In the genomic region with DNA sequence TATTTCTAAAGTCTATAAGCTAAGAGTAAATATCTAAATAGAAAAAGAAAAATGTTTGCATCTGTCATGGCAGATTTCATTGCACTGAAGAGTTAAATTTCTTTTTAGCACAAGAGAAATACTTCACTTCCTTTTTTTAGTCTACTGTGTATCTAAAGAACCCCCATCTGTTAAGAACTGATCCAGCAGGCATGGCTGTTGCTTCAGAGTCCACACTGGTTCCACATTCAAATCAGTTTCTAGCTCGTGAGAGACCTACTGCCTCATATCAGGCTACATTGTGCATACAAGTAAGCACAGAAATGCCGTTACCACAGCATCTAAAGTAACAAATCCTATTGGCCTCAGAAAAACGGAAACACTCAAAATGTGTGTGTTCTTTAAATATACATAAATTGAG, we compare ENCODE assay signal across 8 mouse cellular contexts. TPM values are rescaled to one million over a fixed set of nuclear protein-coding genes. Genes with fewer than 3 reads are reported as not detected.
DNase-seq lines count a peak whose midpoint lies in the region; ATAC-seq and TF ChIP-seq lines count a peak whose summit lies in the region.

No protein-coding gene starts in this region.

- H3K4me1 ChIP-seq in kidney, postnatal 0 days (replicated peaks; ENCODE audit: insufficient read depth, low read length), result no peaks in the 10 kb centered on the region
- H3K4me1 ChIP-seq in cortical plate, adult 2 months (ENCODE audit: control insufficient read depth, insufficient read depth, low read length), result no peaks in the 10 kb centered on the region; the same call in 1 of the 2 replicates
- H3K4me1 ChIP-seq in forebrain, postnatal 0 days (ENCODE audit: insufficient read depth), result no peaks in the 10 kb centered on the region; the same call in 1 of the 2 replicates
- peaks cover 9% of the 10 kb centered on the region for H3K4me1 ChIP-seq in midbrain, embryonic 13.5 days (replicated peaks)

- ATAC-seq in kidney, postnatal 0 days (replicated peaks; ENCODE audit: low FRiP score, low read depth), result no peak
- ATAC-seq in forebrain, postnatal 0 days, result no peak
- no peak for ATAC-seq in midbrain, embryonic 13.5 days

- no peaks in the 10 kb centered on the region for H3K27me3 ChIP-seq in kidney, postnatal 0 days (ENCODE audit: insufficient read depth, low read length)
- H3K27me3 ChIP-seq in forebrain, postnatal 0 days (ENCODE audit: insufficient read depth, low read length), result no peaks in the 10 kb centered on the region
- H3K27me3 ChIP-seq in midbrain, embryonic 13.5 days, result no peaks in the 10 kb centered on the region

- 57% methylated on average over 3 of the region's 3 CpGs for WGBS in kidney, postnatal 0 days
- 21% methylated on average over 3 of the region's 3 CpGs for WGBS in forebrain, postnatal 0 days
- 25% methylated on average over 3 of the region's 3 CpGs for WGBS in midbrain, embryonic 13.5 days

- H3K27ac ChIP-seq in kidney, postnatal 0 days, result no peak overlapping the region
- no peak overlapping the region for H3K27ac ChIP-seq in cortical plate, adult 2 months (ENCODE audit: insufficient read depth, low read length)
- peak overlapping the region; percentile 46; the same call in 1 of the 2 replicates for H3K27ac ChIP-seq in forebrain, postnatal 0 days (ENCODE audit: low read depth, low read length)
- no peak overlapping the region for H3K27ac ChIP-seq in midbrain, embryonic 13.5 days

- no peaks in the 10 kb centered on the region for H3K36me3 ChIP-seq in kidney, postnatal 0 days (ENCODE audit: insufficient read depth, low read length)
- no peaks in the 10 kb centered on the region for H3K36me3 ChIP-seq in forebrain, postnatal 0 days (ENCODE audit: insufficient read depth)
- no peaks in the 10 kb centered on the region for H3K36me3 ChIP-seq in midbrain, embryonic 13.5 days

- H3K9ac ChIP-seq in kidney, postnatal 0 days (ENCODE audit: low read depth, low read length), result no peak overlapping the region
- H3K9ac ChIP-seq in forebrain, postnatal 0 days, result peak overlapping the region; percentile 97; the same call in 1 of the 2 replicates
- peak overlapping the region; percentile 99 for H3K9ac ChIP-seq in midbrain, embryonic 13.5 days (replicated peaks)

- H3K4me3 ChIP-seq in kidney, postnatal 0 days (replicated peaks; ENCODE audit: low read depth, low read length), result no peak overlapping the region
- H3K4me3 ChIP-seq in cortical plate, adult 2 months (ENCODE audit: insufficient read depth, low read length), result peak overlapping the region; percentile 70
- H3K4me3 ChIP-seq in forebrain, postnatal 0 days (ENCODE audit: low read depth, low read length), result peak overlapping the region; percentile 99
- H3K4me3 ChIP-seq in midbrain, embryonic 13.5 days (replicated peaks), result peak overlapping the region; percentile 96

- no peak for TF ChIP-seq POLR2A in cortical plate, adult 2 months (IDR thresholded peaks at IDR 0.05; ENCODE audit: extremely low read depth, insufficient read depth, low read length)

- DNase-seq in kidney, postnatal 0 days (ENCODE audit: low spot score), result peak; percentile 8
- no peak for DNase-seq in kidney, postnatal 4 days
- DNase-seq in forebrain, postnatal 0 days, result peak; percentile 66
- DNase-seq in spleen, postnatal 4 days (ENCODE audit: low spot score in 2 of 2), result no peak
- no peak for DNase-seq in cerebellum, adult 9-10 months
- no peak for DNase-seq in urinary bladder, postnatal 4 days (ENCODE audit: low spot score in 2 of 2)

- TF ChIP-seq CTCF in kidney, postnatal 0 days (IDR thresholded peaks at IDR 0.05; ENCODE audit: low read depth), result no peak
- no peak for TF ChIP-seq CTCF in cortical plate, adult 2 months (IDR thresholded peaks at IDR 0.05; ENCODE audit: extremely low read depth, insufficient read depth, low read length)
- TF ChIP-seq CTCF in forebrain, postnatal 0 days (IDR thresholded peaks at IDR 0.05; ENCODE audit: low read depth), result no peak

- H3K9me3 ChIP-seq in kidney, postnatal 0 days (replicated peaks; ENCODE audit: low read length), result no peaks in the 10 kb centered on the region
- H3K9me3 ChIP-seq in forebrain, postnatal 0 days (ENCODE audit: low read length), result no peaks in the 10 kb centered on the region
- H3K9me3 ChIP-seq in midbrain, embryonic 13.5 days, result no peaks in the 10 kb centered on the region

- peak overlapping the region; percentile 89; the same call in 1 of the 2 replicates for H3K4me2 ChIP-seq in kidney, postnatal 0 days (ENCODE audit: low read length)
- H3K4me2 ChIP-seq in forebrain, postnatal 0 days (ENCODE audit: low read depth), result peak overlapping the region; percentile 76
- H3K4me2 ChIP-seq in midbrain, embryonic 13.5 days (replicated peaks), result peak overlapping the region; percentile 72

RNA-seq across cellular contexts. Expression of a gene that starts 2.5 kb away (rescaled TPM):
- 8.5 and 8.6 TPM in 2 replicates for polyA plus RNA-seq in kidney, postnatal 0 days (2015; fragmentation: Nextera tagmentation; extraction: Ambion mirVana)
- polyA plus RNA-seq in cortical plate, adult 2 months (2012; rRNA removed), result 115 and 123 TPM in 2 replicates
- 169 and 198 TPM in 2 replicates for total RNA-seq in forebrain, postnatal 0 days (2014; rRNA removed)
- polyA plus RNA-seq in forebrain, postnatal 0 days (2015; fragmentation: Nextera tagmentation; extraction: Ambion mirVana), result 34.4 and 42.3 TPM in 2 replicates
- polyA plus RNA-seq in midbrain, embryonic 13.5 days (2015; fragmentation: Nextera tagmentation; extraction: Ambion mirVana), result 53.0 and 56.8 TPM in 2 replicates

Comparison
In these comparisons a context has a peak if more than half of its experiments do, and no peak if none do; other contexts are left out.
1. DNase-seq: peak in kidney, postnatal 0 days (single experiment) and forebrain, postnatal 0 days (single experiment); none in kidney, postnatal 4 days (0 of 2), spleen, postnatal 4 days (0 of 2), cerebellum, adult 9-10 months (single experiment) and urinary bladder, postnatal 4 days (0 of 2).
2. Peak in every context shown above with its lines, with median percentiles within 50 percentile points of each other: H3K4me2 ChIP-seq.